In genomic region chr1:167004621-167005020, GRCm38 (mm10) we compare ENCODE assay signal across 23 mouse cellular contexts. TPM values are rescaled to one million over a fixed set of nuclear protein-coding genes. Genes with fewer than 3 reads are reported as not detected.
DNase-seq lines count a peak whose midpoint lies in the region.
"Had no signal": no experiment of that assay in that cellular context is flagged by ENCODE, and none has a peak within 500 bp of the region (broad histone marks: within the 10 kb centered on the region; RNA-seq: fewer than 3 reads in every experiment).

No protein-coding gene starts in this region.

- DNase-seq in lung, postnatal 36 days, result peak; percentile 56
- no peak for DNase-seq in lung, postnatal 10 days
- peak; percentile 12 for DNase-seq in 416B (ENCODE audit: low read depth)
- DNase-seq in monocyte, adult 2 months (ENCODE audit: low read depth in 1 of 2, low spot score in 2 of 2), result peak; percentile 20 to 50
- DNase-seq in adrenal gland, adult 2 months, result no peak
- no peak for DNase-seq in cerebellum, adult 11 months
- DNase-seq: adrenal gland, postnatal 10 days; cerebellum, adult 8-10 months; cerebellum, postnatal 36 days; heart, postnatal 10 days; kidney, postnatal 25 days; right cerebral cortex, adult 18-20 months; right cerebral cortex, postnatal 4 days; thymus, postnatal 14 days had no signal

- H3K4me3 ChIP-seq in brown adipose tissue, adult 24 weeks (ENCODE audit: insufficient read depth, low read depth, low read length), result no peak overlapping the region
- H3K4me3 ChIP-seq: heart, embryonic 12.5 days; hindbrain, embryonic 15.5 days; intestine, embryonic 15.5 days; left cerebral cortex, adult 2 months; lung, embryonic 15.5 days had no signal

- peak overlapping the region; percentile 55 for H3K27ac ChIP-seq in brown adipose tissue, adult 24 weeks (replicated peaks; ENCODE audit: low read depth, low read length)
- H3K27ac ChIP-seq: hindbrain, embryonic 15.5 days; intestine, embryonic 15.5 days; left cerebral cortex, adult 2 months; liver, embryonic 14.5 days; lung, embryonic 15.5 days; macrophage had no signal

- peaks cover 19% of the 10 kb centered on the region for H3K4me1 ChIP-seq in brown adipose tissue, adult 24 weeks (ENCODE audit: control insufficient read depth, insufficient read depth, insufficient read length, low read length)

RNA-seq across cellular contexts. Expression of gene Fam78b, which starts 3.4 kb away (rescaled TPM):
- polyA plus RNA-seq in brown adipose tissue, adult 24 weeks (2012; ENCODE audit: insufficient read depth, insufficient read length, missing spikeins), result 5.0 and 8.0 TPM in 2 replicates
- total RNA-seq in adrenal gland, adult 2 months (2021), result 1 to 10 TPM; 4.1 to 6.9 TPM
- 5.0 and 6.4 TPM in 2 replicates for polyA plus RNA-seq in adrenal gland, adult 2 months (2012; rRNA removed)
- polyA plus RNA-seq: activated CD4-positive, CD25-positive, alpha-beta regulatory T cell, adult 4 months had no signal

Comparison
In these comparisons a context has a peak if more than half of its experiments do, and no peak if none do; other contexts are left out.
1. DNase-seq: peak in lung, postnatal 36 days (single experiment), 416B (single experiment) and monocyte, adult 2 months (2 of 2); none in lung, postnatal 10 days (single experiment), adrenal gland, adult 2 months (single experiment) and cerebellum, adult 11 months (single experiment).